Mouse (Mus musculus) embryonic facial prominence, embryonic 15.5 days (tissue): ENCODE results near the gene Msh6. TPM values are rescaled to one million over a fixed set of nuclear protein-coding genes. Genes with fewer than 3 reads are reported as not detected.
A peak's percentile ranks its signal among the peaks of the same experiment; 100 is the strongest.
"Not testable (repeated sequence)": the region's sequence is repeated elsewhere in the genome, so short reads cannot be mapped to it uniquely, and the experiment has no call there.

Source experiments
- ATAC-seq: fragments of 200-750 bp; cut with Nextera tagmentation; 2 replicates; pipeline ENCODE4 v1.8.0; 2017; ENCODE audit warnings: low read depth, moderate TSS enrichment; ENCODE audit not compliant: insufficient number of reproducible peaks, low FRiP score, low TSS enrichment
- H3K27ac ChIP-seq: fragments of 300-500 bp; sonication (generic); replicated peaks from 2 replicates; pipeline ENCODE4 v1.5.1; 2015; ENCODE audit warnings: mild to moderate bottlenecking, inconsistent platforms
- H3K27me3 ChIP-seq: fragments of 300-500 bp; sonication (generic); 2 replicates; pipeline ENCODE4 v1.6.1; 2015; ENCODE audit warnings: inconsistent platforms
- H3K36me3 ChIP-seq: fragments of 300-500 bp; sonication (generic); 2 replicates; pipeline ENCODE4 v1.6.1; 2015; ENCODE audit warnings: mild to moderate bottlenecking, inconsistent platforms
- H3K4me1 ChIP-seq: fragments of 300-500 bp; sonication (generic); 2 replicates; pipeline ENCODE4 v1.6.1; 2015; ENCODE audit warnings: inconsistent platforms
- H3K4me2 ChIP-seq: fragments of 300-500 bp; sonication (generic); replicated peaks from 2 replicates; pipeline ENCODE4 v1.6.1; 2015; ENCODE audit warnings: mild to moderate bottlenecking, inconsistent platforms
- H3K4me3 ChIP-seq: fragments of 300-500 bp; sonication (generic); replicated peaks from 2 replicates; pipeline ENCODE4 v1.5.1; 2015; ENCODE audit warnings: mild to moderate bottlenecking, inconsistent platforms
- H3K9ac ChIP-seq: fragments of 300-500 bp; sonication (generic); 2 replicates; pipeline ENCODE4 v1.6.1; 2015; ENCODE audit warnings: inconsistent platforms
- H3K9me3 ChIP-seq: fragments of 300-500 bp; sonication (generic); replicated peaks from 2 replicates; pipeline ENCODE4 v1.6.1; 2016; ENCODE audit warnings: inconsistent platforms
- WGBS: fragments of 180-500 bp; shearing (Covaris S2); methylation state at CpG from one replicate; pipeline ENCODE4 v1.1.7; 2015; 5-methylcytosine and 5-hydroxymethylcytosine counted together
- polyA plus RNA-seq: library from polyadenylated mRNA; unstranded; fragments of >200 nt; fragmentation: Nextera tagmentation; extraction: Ambion mirVana; gene quantifications from 2 replicates; pipeline ENCODE4 v1.2.1, GENCODE M21; 2015

The Msh6 gene
- polyA plus RNA-seq = 40.0 and 41.7 TPM in 2 replicates

DNA sequence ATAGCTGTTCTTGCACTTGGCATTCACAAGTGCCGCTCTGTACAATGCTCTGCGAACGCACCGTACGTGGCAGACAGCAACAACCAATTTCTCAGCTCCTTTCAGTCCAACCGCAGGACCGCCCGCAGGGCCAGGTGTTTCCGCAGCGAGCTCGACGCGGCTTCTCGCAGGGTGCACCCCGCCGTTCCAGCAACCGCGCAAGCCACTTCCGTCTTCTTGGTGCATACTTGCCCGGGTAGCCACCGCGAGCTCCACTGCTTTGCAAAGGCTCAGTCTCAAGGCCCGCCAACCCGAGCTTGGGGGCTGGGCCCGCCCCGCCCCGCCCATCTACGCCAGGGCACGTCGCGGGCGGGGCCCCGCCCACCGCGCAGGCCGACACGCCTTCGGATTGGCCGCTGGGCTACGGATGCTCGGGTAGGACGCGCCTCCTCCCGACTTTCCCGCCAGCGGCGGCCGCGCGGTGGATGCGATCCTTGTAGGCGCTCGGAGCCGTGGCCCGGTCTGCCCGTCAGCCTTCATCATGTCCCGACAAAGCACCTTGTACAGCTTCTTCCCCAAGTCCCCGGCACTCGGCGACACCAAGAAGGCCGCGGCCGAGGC, at the start of gene Msh6:
Gene Msh6, plus strand, starts transcription at position 434 of the 600 bp plus-strand sequence.
- Histone ChIP-seq H3K4me3 (peak within 1 kb of the TSS; percentile 98), H3K9me3 (no peaks in the 10 kb centered on the region), H3K9ac (peak within 1 kb of the TSS; percentile 88), H3K4me1 (peaks cover 14% of the 10 kb centered on the region), H3K4me2 (peak within 1 kb of the TSS; percentile 69), H3K36me3 (peaks cover 5% of the 10 kb centered on the region; the same call in 1 of the 2 replicates), H3K27ac (peak within 1 kb of the TSS; percentile 91), H3K27me3 (no peaks in the 10 kb centered on the region)
- peak; percentile 98 for ATAC-seq
- WGBS = under 1% methylated on average over 63 of the region's 63 CpGs

DNA sequence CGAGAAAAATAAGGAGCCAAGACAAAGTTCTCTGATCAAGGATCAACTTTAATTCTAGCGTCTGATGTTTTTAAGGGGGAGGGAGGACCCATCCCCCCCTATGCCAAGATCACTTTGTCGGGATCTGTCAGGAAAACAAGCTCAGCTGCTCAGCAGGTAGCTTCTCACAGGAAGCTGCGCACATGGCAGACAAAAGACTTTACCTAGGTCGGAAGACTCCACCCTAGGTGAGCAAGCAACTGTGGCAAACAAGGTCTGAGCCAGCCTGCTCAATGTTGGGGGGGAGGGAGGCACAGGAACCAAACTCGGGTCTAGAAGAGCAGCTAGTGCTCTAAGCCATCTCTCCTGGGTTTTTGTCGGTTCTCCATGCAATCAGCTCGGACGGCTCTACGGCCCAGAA, 40.5 kb upstream of the Msh6 start:
- Histone ChIP-seq H3K4me2 (no peak overlapping the region), H3K4me1 (no peaks in the 10 kb centered on the region), H3K27ac (no peak overlapping the region), H3K9ac (no peak overlapping the region), H3K36me3 (no peaks in the 10 kb centered on the region), H3K9me3 (no peaks in the 10 kb centered on the region), H3K27me3 (no peaks in the 10 kb centered on the region), H3K4me3 (no peak overlapping the region)
- ATAC-seq = no peak
- WGBS = 82% methylated on average over 10 of the region's 10 CpGs

DNA sequence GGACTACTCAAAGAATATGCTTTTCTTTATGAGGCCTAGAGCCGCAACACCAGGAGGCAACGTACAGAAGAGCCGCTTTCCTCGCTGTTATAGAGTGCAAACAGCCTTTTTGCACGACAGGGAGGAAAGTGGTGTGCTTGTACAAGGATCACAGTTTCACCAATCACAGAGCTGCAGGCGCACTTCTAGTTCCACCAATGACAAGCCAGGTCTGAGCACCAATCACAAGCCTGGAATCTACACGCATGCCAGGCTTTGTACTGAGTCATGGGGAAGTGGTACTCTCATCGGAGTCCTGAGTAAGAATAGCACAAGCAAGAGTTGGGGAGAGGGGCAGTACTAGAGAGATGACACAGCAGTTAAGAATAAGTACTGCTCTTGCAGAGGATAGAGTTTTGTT, 40.1 kb upstream of the Msh6 start:
- H3K9me3 ChIP-seq = no peaks in the 10 kb centered on the region
- H3K36me3 ChIP-seq = no peaks in the 10 kb centered on the region
- no peak overlapping the region for H3K4me2 ChIP-seq
- no peak overlapping the region for H3K9ac ChIP-seq
- no peak for ATAC-seq
- H3K4me1 ChIP-seq = no peaks in the 10 kb centered on the region
- WGBS = 85% methylated on average over 8 of the region's 8 CpGs
- no peak overlapping the region for H3K4me3 ChIP-seq
- no peaks in the 10 kb centered on the region for H3K27me3 ChIP-seq
- no peak overlapping the region for H3K27ac ChIP-seq

DNA sequence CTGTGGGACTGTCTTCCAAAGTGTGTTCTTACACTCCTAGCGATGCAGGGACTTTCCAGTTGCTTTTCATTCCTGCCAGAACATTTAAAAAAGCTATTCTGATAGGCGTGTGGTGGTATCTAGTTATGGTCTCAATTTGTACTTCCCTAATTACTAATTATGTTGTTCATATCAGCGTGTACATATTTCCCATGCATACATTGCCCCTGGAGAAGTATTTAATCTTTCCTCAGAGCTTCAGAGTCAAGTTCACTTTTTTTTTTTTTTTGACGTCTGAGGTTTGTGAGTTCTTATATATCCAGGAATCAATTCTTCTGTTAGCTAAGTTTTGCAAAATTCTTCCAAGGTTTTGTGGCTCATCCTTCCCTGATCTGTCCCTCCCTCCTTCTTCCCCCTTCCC, 38.7 kb upstream of the Msh6 start:
- no peaks in the 10 kb centered on the region for H3K9me3 ChIP-seq
- no peak overlapping the region for H3K4me2 ChIP-seq
- no peaks in the 10 kb centered on the region for H3K36me3 ChIP-seq
- H3K9ac ChIP-seq = no peak overlapping the region
- H3K4me1 ChIP-seq = no peaks in the 10 kb centered on the region
- no peak overlapping the region for H3K27ac ChIP-seq
- WGBS = 71% methylated on average over 4 of the region's 4 CpGs
- ATAC-seq = no peak
- H3K27me3 ChIP-seq = no peaks in the 10 kb centered on the region
- H3K4me3 ChIP-seq = no peak overlapping the region

DNA sequence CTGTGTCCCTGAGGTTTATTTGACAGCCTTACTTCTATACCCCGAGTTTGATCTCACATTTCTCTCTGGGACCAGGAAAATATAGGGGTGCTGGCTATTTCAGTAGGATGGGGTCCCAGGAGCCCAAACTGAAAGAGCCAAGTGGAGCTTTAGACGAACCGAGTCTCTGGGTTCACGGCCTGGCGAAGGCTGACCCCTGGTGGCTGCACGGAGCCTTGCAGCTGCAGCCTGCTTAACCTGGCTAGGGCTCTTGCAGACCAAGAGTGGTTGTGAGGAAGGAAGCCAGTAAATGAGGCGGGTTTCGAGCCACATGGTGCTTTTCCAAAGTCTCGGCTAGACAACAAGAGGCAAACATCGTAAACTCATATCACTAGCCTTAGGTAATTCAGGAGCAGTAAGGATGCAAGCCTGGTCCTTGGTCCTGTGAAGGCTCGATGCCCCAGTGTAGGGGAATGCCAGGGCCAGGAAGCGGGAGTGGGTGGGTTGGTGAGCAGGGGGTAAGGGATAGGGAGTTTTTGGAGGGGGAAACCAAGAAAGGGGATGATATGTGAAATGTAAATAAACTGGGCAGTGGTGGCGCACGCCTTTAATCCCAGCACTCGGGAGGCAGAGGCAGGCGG, 25.8 kb upstream of the Msh6 start:
- Histone ChIP-seq H3K4me2 (no peak overlapping the region), H3K4me3 (no peak overlapping the region), H3K27ac (no peak overlapping the region), H3K9ac (no peak overlapping the region), H3K36me3 (no peaks in the 10 kb centered on the region), H3K4me1 (no peaks in the 10 kb centered on the region), H3K9me3 (no peaks in the 10 kb centered on the region), H3K27me3 (no peaks in the 10 kb centered on the region)
- no peak; the same call in 1 of the 2 replicates for ATAC-seq
- 42% methylated on average over 16 of the region's 16 CpGs for WGBS

DNA sequence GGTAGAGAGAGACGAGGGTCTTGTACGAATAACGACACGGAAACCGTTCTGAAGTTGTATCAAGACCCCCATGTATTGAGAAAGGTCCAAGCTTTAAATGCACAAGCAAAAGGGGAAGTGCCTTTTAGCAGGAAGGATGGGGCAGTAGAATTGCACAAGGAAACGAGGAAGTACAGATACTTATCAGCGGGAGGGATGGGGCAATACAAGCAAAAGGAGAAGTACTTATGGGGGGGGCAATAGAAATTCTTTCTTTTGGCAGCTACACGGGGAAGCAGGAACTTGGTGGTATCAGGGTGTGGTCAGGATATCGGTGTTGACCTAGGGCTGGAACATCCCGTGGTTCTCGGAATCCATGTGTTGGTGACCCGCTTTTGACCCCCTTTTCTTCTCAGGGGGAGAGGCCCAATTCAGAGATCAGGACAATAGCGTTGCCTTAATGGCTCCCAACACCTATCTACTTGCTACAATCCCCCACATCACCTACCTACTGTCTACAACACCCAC, 20.2 kb upstream of the Msh6 start:
- not testable (repeated sequence) for H3K4me3 ChIP-seq, H3K4me2 ChIP-seq, H3K4me1 ChIP-seq, H3K36me3 ChIP-seq, H3K9ac ChIP-seq, H3K9me3 ChIP-seq, H3K27me3 ChIP-seq, H3K27ac ChIP-seq, ATAC-seq
- WGBS = 90% methylated on average over 13 of the region's 13 CpGs

DNA sequence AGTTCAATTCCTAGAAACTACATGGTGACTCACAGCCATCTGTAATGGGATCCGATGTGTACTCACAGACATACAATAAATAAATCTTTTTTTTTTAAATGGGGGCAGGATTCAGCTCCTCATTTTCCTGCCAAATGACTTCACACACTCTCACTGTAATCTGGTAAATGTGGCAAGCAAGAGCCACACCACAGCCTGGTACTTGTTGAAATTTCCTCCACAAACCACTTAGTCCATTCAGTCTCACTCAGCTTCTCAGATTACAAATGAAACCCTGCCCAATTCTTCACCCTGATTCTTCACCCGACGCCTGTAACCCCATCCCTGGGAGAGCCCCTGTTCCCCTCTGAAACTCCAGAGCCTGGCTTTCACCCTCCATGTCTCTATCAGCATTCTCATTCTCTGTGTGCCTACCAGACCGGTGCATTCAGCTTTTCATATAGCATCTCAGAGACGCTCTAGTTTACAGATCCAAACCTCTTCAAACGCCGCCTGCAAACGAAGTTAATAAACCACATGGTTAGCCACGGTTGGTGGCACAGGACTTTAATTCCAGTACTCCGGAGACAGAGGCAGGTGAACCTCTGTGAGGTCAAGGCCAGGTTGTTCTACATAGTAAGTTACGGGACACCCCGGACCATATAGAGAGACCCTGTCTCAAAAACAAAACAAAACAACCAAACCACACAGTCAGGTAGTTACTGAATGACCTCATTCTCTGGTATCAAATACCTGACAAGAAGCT, 17.6 kb upstream of the Msh6 start:
- H3K4me2 ChIP-seq = no peak overlapping the region

DNA sequence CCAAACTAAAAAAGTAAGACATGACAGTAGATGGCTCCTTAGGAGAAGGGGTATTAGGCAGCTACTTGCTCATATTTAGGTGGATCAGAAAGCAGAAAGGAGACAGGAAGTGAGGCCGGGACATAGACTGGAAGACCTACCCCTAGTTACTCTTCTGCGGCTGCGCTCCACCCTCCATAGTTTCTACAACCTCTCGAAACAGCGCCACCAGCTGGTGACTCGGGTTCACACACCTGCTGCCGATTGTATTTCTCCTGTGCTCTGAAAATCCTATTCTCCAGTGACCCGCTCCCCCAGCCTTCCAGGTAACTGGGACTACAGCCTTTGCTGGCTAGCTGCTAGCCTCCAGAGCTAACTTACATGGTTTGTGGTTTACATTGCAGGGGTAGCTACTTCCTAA, 16.6 kb upstream of the Msh6 start:
- no peak overlapping the region for H3K27ac ChIP-seq
- no peaks in the 10 kb centered on the region for H3K27me3 ChIP-seq
- H3K9ac ChIP-seq = no peak overlapping the region
- WGBS = 65% methylated on average over 8 of the region's 8 CpGs
- H3K36me3 ChIP-seq = no peaks in the 10 kb centered on the region
- no peaks in the 10 kb centered on the region for H3K9me3 ChIP-seq
- no peak overlapping the region for H3K4me3 ChIP-seq
- no peak for ATAC-seq
- no peaks in the 10 kb centered on the region for H3K4me1 ChIP-seq
- H3K4me2 ChIP-seq = no peak overlapping the region

More for the DNA sequence above, 17.6 kb upstream of the Msh6 start:
- Histone ChIP-seq H3K4me3 (no peak overlapping the region), H3K27me3 (no peaks in the 10 kb centered on the region), H3K9me3 (no peaks in the 10 kb centered on the region), H3K36me3 (no peaks in the 10 kb centered on the region), H3K9ac (no peak overlapping the region), H3K4me1 (no peaks in the 10 kb centered on the region), H3K27ac (no peak overlapping the region)
- 66% methylated on average over 12 of the region's 12 CpGs for WGBS
- no peak for ATAC-seq

DNA sequence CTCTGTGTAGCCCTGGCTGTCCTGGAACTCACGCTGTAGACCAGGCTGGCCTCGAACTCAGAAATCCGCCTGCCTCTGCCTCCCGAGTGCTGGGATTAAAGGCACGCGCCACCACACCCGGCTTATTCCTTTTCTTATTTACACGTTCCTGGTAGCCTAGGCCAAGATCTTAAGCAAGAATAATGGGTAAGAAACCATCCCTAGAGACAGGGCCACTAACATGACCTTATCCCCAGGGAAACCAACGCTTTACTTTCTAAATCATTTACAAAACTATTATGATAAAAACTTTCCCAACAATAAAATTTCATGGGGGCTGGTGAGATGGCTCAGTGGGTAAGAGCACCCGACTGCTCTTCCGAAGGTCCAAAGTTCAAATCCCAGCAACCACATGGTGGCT, 15.5 kb upstream of the Msh6 start:
- not testable (repeated sequence) for H3K4me2 ChIP-seq, ATAC-seq, H3K36me3 ChIP-seq, H3K9me3 ChIP-seq, H3K4me3 ChIP-seq, H3K9ac ChIP-seq, H3K27me3 ChIP-seq, H3K4me1 ChIP-seq, H3K27ac ChIP-seq
- 96% methylated on average over 11 of the region's 11 CpGs for WGBS

DNA sequence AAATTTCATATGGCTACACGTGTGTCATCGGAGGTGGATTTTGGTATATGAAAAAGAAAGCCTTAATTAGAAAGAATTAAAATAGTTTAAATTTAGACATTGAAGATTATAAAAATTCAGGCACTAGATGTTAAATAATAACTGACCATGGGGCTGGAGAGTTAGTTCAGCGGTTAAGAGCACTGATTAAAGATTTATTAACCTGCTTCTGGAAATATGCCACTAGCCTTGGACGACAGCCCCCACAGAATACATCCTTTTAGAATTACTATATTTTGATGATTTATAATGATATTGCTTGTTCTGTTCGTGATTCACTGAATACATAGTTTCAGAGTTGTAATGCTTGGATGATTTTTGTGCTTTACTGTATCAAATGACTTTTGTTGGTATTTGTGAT, 14.9 kb upstream of the Msh6 start:
- H3K9ac ChIP-seq, H3K4me3 ChIP-seq, ATAC-seq, H3K4me2 ChIP-seq, H3K4me1 ChIP-seq, H3K27ac ChIP-seq, H3K27me3 ChIP-seq, H3K36me3 ChIP-seq, H3K9me3 ChIP-seq: not testable (repeated sequence)
- 89% methylated on average over 5 of the region's 5 CpGs for WGBS
